Mouse (Mus musculus) testis, adult 2 months (tissue): Measurements from ENCODE around the gene Tead2. TPM values are rescaled to one million over a fixed set of nuclear protein-coding genes. Genes with fewer than 3 reads are reported as not detected.

Experiments
- H3K27ac ChIP-seq: fragments of 200-500 bp; 2 replicates; pipeline ENCODE4 v1.5.1; 2012; ENCODE audit warnings: low read depth, low read length; ENCODE audit not compliant: control insufficient read depth, insufficient read depth
- H3K27me3 ChIP-seq: fragments of 200-500 bp; 2 replicates; pipeline ENCODE4 v1.6.1; 2012; ENCODE audit warnings: mild to moderate bottlenecking, low read length, moderate library complexity; ENCODE audit not compliant: control insufficient read depth, insufficient read depth
- H3K36me3 ChIP-seq: fragments of 200-500 bp; 2 replicates; pipeline ENCODE4 v1.6.1; 2012; ENCODE audit warnings: mild to moderate bottlenecking, low read length; ENCODE audit not compliant: control insufficient read depth, insufficient read depth
- H3K4me1 ChIP-seq: fragments of 200-500 bp; 2 replicates; pipeline ENCODE4 v1.6.1; 2012; ENCODE audit warnings: low read length; ENCODE audit not compliant: control insufficient read depth, insufficient read depth
- H3K4me3 ChIP-seq: fragments of 200-500 bp; 2 replicates; pipeline ENCODE4 v1.5.1; 2012; ENCODE audit warnings: low read depth, mild to moderate bottlenecking, low read length, moderate library complexity, mixed read lengths; ENCODE audit not compliant: control insufficient read depth
- CTCF ChIP-seq: fragments of 200-500 bp; IDR thresholded peaks from 2 replicates; pipeline ENCODE4 v1.5.1; 2012; ENCODE audit warnings: low read depth, mild to moderate bottlenecking, inconsistent platforms, low read length, moderate library complexity; ENCODE audit not compliant: control insufficient read depth, insufficient read depth, insufficient replicate concordance
- POLR2A ChIP-seq: fragments of 200-500 bp; IDR thresholded peaks from 2 replicates; pipeline ENCODE4 v1.6.1; 2012; ENCODE audit warnings: low read depth, mild to moderate bottlenecking, inconsistent platforms, low read length, moderate library complexity; ENCODE audit not compliant: control insufficient read depth
- polyA plus RNA-seq: library from polyadenylated mRNA; depleted of rRNA; stranded (reverse); fragments of >200 nt; gene quantifications from 2 replicates; pipeline ENCODE4 v1.2.3, GENCODE M21; 2012

Gene Tead2
- polyA plus RNA-seq, 1 experiment = 60.2 TPM

GRCm38 (mm10) chr7:45174567-45175280 is 40.8 kb upstream of the Tead2 start:
- Histone ChIP-seq H3K27me3 (no peaks in the 10 kb centered on the region; the same call in 1 of the 2 replicates), H3K4me3 (peak overlapping the region; percentile 88), H3K4me1 (peaks cover 30% of the 10 kb centered on the region), H3K27ac (peak overlapping the region; percentile 61), H3K36me3 (no peaks in the 10 kb centered on the region)
- TF ChIP-seq POLR2A (no peak), CTCF (no peak)

- no peaks in the 10 kb centered on the region; the same call in 1 of the 2 replicates for H3K27me3 ChIP-seq
Observed at GRCm38 (mm10) chr7:45175398-45175797, 40.2 kb upstream of the Tead2 start.

GRCm38 (mm10) chr7:45175929-45176328 is 39.6 kb upstream of the Tead2 start:
- Histone ChIP-seq H3K36me3 (no peaks in the 10 kb centered on the region), H3K4me3 (peak overlapping the region; percentile 88), H3K27me3 (no peaks in the 10 kb centered on the region; the same call in 1 of the 2 replicates), H3K27ac (peak overlapping the region; percentile 74), H3K4me1 (peaks cover 34% of the 10 kb centered on the region)
- TF ChIP-seq CTCF = no peak
- TF ChIP-seq POLR2A = peak; percentile 65

More at GRCm38 (mm10) chr7:45175398-45175797, 40.2 kb upstream of the Tead2 start:
- Histone ChIP-seq H3K4me1 (peaks cover 32% of the 10 kb centered on the region), H3K4me3 (peak overlapping the region; percentile 88), H3K36me3 (no peaks in the 10 kb centered on the region), H3K27ac (peak overlapping the region; percentile 45; the same call in 1 of the 2 replicates)
- no peak for TF ChIP-seq CTCF
- no peak for TF ChIP-seq POLR2A

- Histone ChIP-seq H3K36me3 (no peaks in the 10 kb centered on the region), H3K4me3 (peak overlapping the region; percentile 88), H3K27ac (peak overlapping the region; percentile 25; the same call in 1 of the 2 replicates), H3K4me1 (peaks cover 38% of the 10 kb centered on the region), H3K27me3 (no peaks in the 10 kb centered on the region; the same call in 1 of the 2 replicates)
- TF ChIP-seq CTCF = no peak
- no peak; the same call in 1 of the 2 replicates for TF ChIP-seq POLR2A
Observed at GRCm38 (mm10) chr7:45176356-45176755, 39.2 kb upstream of the Tead2 start.

GRCm38 (mm10) chr7:45178550-45178949 is 37.0 kb upstream of the Tead2 start:
- Histone ChIP-seq H3K36me3 (no peaks in the 10 kb centered on the region), H3K27ac (no peak overlapping the region), H3K4me1 (peaks cover 42% of the 10 kb centered on the region), H3K4me3 (peak overlapping the region; percentile 46), H3K27me3 (no peaks in the 10 kb centered on the region; the same call in 1 of the 2 replicates)
- TF ChIP-seq CTCF (no peak), POLR2A (no peak)

- no peak within 1 kb of the TSS for H3K27ac ChIP-seq
- peak within 1 kb of the TSS; percentile 46 for H3K4me3 ChIP-seq
- H3K4me1 ChIP-seq = peaks cover 38% of the 10 kb centered on the region
- no peak for TF ChIP-seq POLR2A
- TF ChIP-seq CTCF = no peak
- H3K27me3 ChIP-seq = no peaks in the 10 kb centered on the region; the same call in 1 of the 2 replicates
- H3K36me3 ChIP-seq = no peaks in the 10 kb centered on the region
Observed at GRCm38 (mm10) chr7:45179469-45179868, 36.1 kb upstream of the Tead2 start, which contains the start of gene Gfy. Gene Gfy (minus strand): TSS chr7:45179569.

GRCm38 (mm10) chr7:45180896-45181477 is 34.6 kb upstream of the Tead2 start, which contains the start of gene Pth2:
Gene Pth2 (plus strand): TSS chr7:45180995.
- Histone ChIP-seq H3K4me3 (peak within 1 kb of the TSS; percentile 69), H3K36me3 (no peaks in the 10 kb centered on the region), H3K27ac (no peak within 1 kb of the TSS), H3K27me3 (no peaks in the 10 kb centered on the region; the same call in 1 of the 2 replicates), H3K4me1 (peaks cover 27% of the 10 kb centered on the region)
- TF ChIP-seq POLR2A = no peak
